Comparison of ENCODE assay signal across 9 mouse cellular contexts in genomic region chr9:75599191-75599841, GRCm38 (mm10). TPM values are rescaled to one million over a fixed set of nuclear protein-coding genes. Genes with fewer than 3 reads are reported as not detected.
DNase-seq lines count a peak whose midpoint lies in the region; ATAC-seq and TF ChIP-seq lines count a peak whose summit lies in the region.
"Had no signal": no experiment of that assay in that cellular context is flagged by ENCODE, and none has a peak within 500 bp of the region (broad histone marks: within the 10 kb centered on the region; RNA-seq: fewer than 3 reads in every experiment).

No protein-coding gene starts in this region.

- peaks cover 22% of the 10 kb centered on the region for H3K36me3 ChIP-seq in forebrain, embryonic 12.5 days (replicated peaks)
- peaks cover 1% of the 10 kb centered on the region; the same call in 1 of the 2 replicates for H3K36me3 ChIP-seq in midbrain, embryonic 15.5 days (replicated peaks)

- WGBS in forebrain, embryonic 12.5 days: 44% methylated on average over 5 of the region's 5 CpGs
- 32% methylated on average over 5 of the region's 5 CpGs for WGBS in midbrain, embryonic 15.5 days

- H3K4me2 ChIP-seq in forebrain, embryonic 12.5 days: no peak overlapping the region
- H3K4me2 ChIP-seq in midbrain, embryonic 15.5 days: no peak overlapping the region

- no peak overlapping the region for H3K9ac ChIP-seq in forebrain, embryonic 12.5 days
- no peak overlapping the region for H3K9ac ChIP-seq in midbrain, embryonic 15.5 days

- peaks cover 19% of the 10 kb centered on the region for H3K4me1 ChIP-seq in forebrain, embryonic 12.5 days
- H3K4me1 ChIP-seq in midbrain, embryonic 15.5 days: 0 out of 2 replicates have a peak, but pooled peaks cover 7% of the 10 kb centered on the region

- peak; percentile 90 for ATAC-seq in forebrain, embryonic 12.5 days (ENCODE audit: low FRiP score)
- peak; percentile 92 for ATAC-seq in midbrain, embryonic 15.5 days (replicated peaks)

- H3K27ac ChIP-seq in forebrain, embryonic 12.5 days: peak overlapping the region; percentile 59; the same call in 1 of the 2 replicates
- H3K27ac ChIP-seq in layer of hippocampus, adult 2 months: peak overlapping the region; percentile 92
- H3K27ac ChIP-seq in midbrain, embryonic 15.5 days: peak overlapping the region; percentile 52; the same call in 1 of the 2 replicates

- no peak overlapping the region for H3K4me3 ChIP-seq in forebrain, embryonic 12.5 days (replicated peaks)
- H3K4me3 ChIP-seq in layer of hippocampus, adult 2 months: no peak overlapping the region
- H3K4me3 ChIP-seq in midbrain, embryonic 15.5 days: no peak overlapping the region
- H3K4me3 ChIP-seq: myocyte had no signal

- intact Hi-C loops in gastrocnemius, postnatal 14 days (cut with DNase I; ENCODE audit: low total_unique reads): no loop called here
- intact Hi-C loops in gastrocnemius, postnatal 36 days (cut with DNase I): no loop called here

- DNase-seq in gastrocnemius, postnatal 14 days: peak; percentile 32
- DNase-seq in gastrocnemius, adult 8-10 months (ENCODE audit: low spot score in 2 of 2): no peak
- DNase-seq in brain, adult 2 months (ENCODE audit: low read depth, low spot score): peak; percentile 91
- peak; percentile 48 to 81 for DNase-seq in layer of hippocampus, adult 2 months (ENCODE audit: low spot score in 2 of 2)
- no peak for DNase-seq in ovary, postnatal 36 days (ENCODE audit: low spot score)
- no peak for DNase-seq in gastrocnemius, postnatal 36 days

- no peaks in the 10 kb centered on the region for H3K27me3 ChIP-seq in forebrain, embryonic 12.5 days
- H3K27me3 ChIP-seq in midbrain, embryonic 15.5 days (replicated peaks): no peaks in the 10 kb centered on the region

- H3K9me3 ChIP-seq in forebrain, embryonic 12.5 days: no peaks in the 10 kb centered on the region
- H3K9me3 ChIP-seq in midbrain, embryonic 15.5 days: no peaks in the 10 kb centered on the region

- peak; percentile 68 for TF ChIP-seq CTCF in layer of hippocampus, adult 2 months (conservative IDR thresholded peaks at IDR 0.05)

RNA-seq across cellular contexts. Expression of gene Tmod2, which starts 11.8 kb away (rescaled TPM):
- 1 to 10 TPM; 7.2 to 8.9 TPM for total RNA-seq in gastrocnemius, postnatal 14 days (2021)
- total RNA-seq in gastrocnemius, adult 8-10 months (2022): 1 to 10 TPM; 2.2 to 4.7 (median 3.6) TPM
- polyA plus RNA-seq in forebrain, embryonic 12.5 days (2016; fragmentation: Nextera tagmentation; extraction: Ambion mirVana): 112 and 121 TPM in 2 replicates
- 100 to 1,000 TPM; 376 to 380 TPM for total RNA-seq in layer of hippocampus, adult 2 months (2021)
- 280 and 308 TPM in 2 replicates for polyA plus RNA-seq in midbrain, embryonic 15.5 days (2015; fragmentation: Nextera tagmentation; extraction: Ambion mirVana)
- total RNA-seq in gastrocnemius, postnatal 36 days (2021): 1 to 10 TPM; 5.0 to 5.4 TPM

RNA-seq across cellular contexts. Expression of gene Lysmd2, which starts 26.2 kb away (rescaled TPM):
- total RNA-seq in gastrocnemius, postnatal 14 days (2021): 1 to 10 TPM; 5.9 to 8.7 TPM
- total RNA-seq in gastrocnemius, adult 8-10 months (2022): 1 to 10 TPM; 3.9 to 6.2 (median 4.5) TPM
- 13.8 and 15.5 TPM in 2 replicates for polyA plus RNA-seq in forebrain, embryonic 12.5 days (2016; fragmentation: Nextera tagmentation; extraction: Ambion mirVana)
- 10 to 100 TPM; 56.6 to 60.3 TPM for total RNA-seq in layer of hippocampus, adult 2 months (2021)
- polyA plus RNA-seq in midbrain, embryonic 15.5 days (2015; fragmentation: Nextera tagmentation; extraction: Ambion mirVana): 27.8 and 31.9 TPM in 2 replicates
- 1 to 10 TPM; 5.3 to 5.8 TPM for total RNA-seq in gastrocnemius, postnatal 36 days (2021)

RNA-seq across cellular contexts. Expression of gene Tmod3, which starts 39.9 kb away (rescaled TPM):
- 10 to 100 TPM; 30.9 to 35.2 TPM for total RNA-seq in gastrocnemius, postnatal 14 days (2021)
- 10 to 100 TPM; 12.8 to 16.0 (median 14.7) TPM for total RNA-seq in gastrocnemius, adult 8-10 months (2022)
- polyA plus RNA-seq in forebrain, embryonic 12.5 days (2016; fragmentation: Nextera tagmentation; extraction: Ambion mirVana): 101 and 103 TPM in 2 replicates
- 10 to 100 TPM; 37.6 to 40.5 TPM for total RNA-seq in layer of hippocampus, adult 2 months (2021)
- polyA plus RNA-seq in midbrain, embryonic 15.5 days (2015; fragmentation: Nextera tagmentation; extraction: Ambion mirVana): 76.5 and 86.1 TPM in 2 replicates
- 10 to 100 TPM; 16.2 to 22.0 TPM for total RNA-seq in gastrocnemius, postnatal 36 days (2021)

Comparison
In these comparisons a context has a peak if more than half of its experiments do, and no peak if none do; other contexts are left out.
1. DNase-seq: peak in gastrocnemius, postnatal 14 days (single experiment), brain, adult 2 months (single experiment) and layer of hippocampus, adult 2 months (2 of 2); none in gastrocnemius, adult 8-10 months (0 of 2), ovary, postnatal 36 days (single experiment) and gastrocnemius, postnatal 36 days (0 of 2).
2. RNA of gene Tmod2, which starts 11.8 kb away (total RNA-seq): 376 to 380 TPM in layer of hippocampus, adult 2 months; 7.2 to 8.9 TPM in gastrocnemius, postnatal 14 days, 5.0 to 5.4 TPM in gastrocnemius, postnatal 36 days and 2.2 to 4.7 TPM in gastrocnemius, adult 8-10 months; every median in the first group is over 10 times any median in the second.
3. RNA of gene Lysmd2, which starts 26.2 kb away (total RNA-seq): 56.6 to 60.3 TPM in layer of hippocampus, adult 2 months; 5.9 to 8.7 TPM in gastrocnemius, postnatal 14 days, 5.3 to 5.8 TPM in gastrocnemius, postnatal 36 days and 3.9 to 6.2 TPM in gastrocnemius, adult 8-10 months; every median in the first group is over 4 times any median in the second.
4. Peak in every context shown above with its lines, with median percentiles within 50 percentile points of each other: H3K27ac ChIP-seq.